Mouse (Mus musculus): Measurements from ENCODE around the gene 9130019O22Rik. TPM values are rescaled to one million over a fixed set of nuclear protein-coding genes. Genes with fewer than 3 reads are reported as not detected.
A peak's percentile ranks its signal among the peaks of the same experiment; 100 is the strongest.
"Not testable (repeated sequence)": the region's sequence is repeated elsewhere in the genome, so short reads cannot be mapped to it uniquely, and the experiment has no call there.

The 9130019O22Rik gene
- polyA plus RNA-seq, 1 experiment from 2014 or later = 5.0 TPM

DNA sequence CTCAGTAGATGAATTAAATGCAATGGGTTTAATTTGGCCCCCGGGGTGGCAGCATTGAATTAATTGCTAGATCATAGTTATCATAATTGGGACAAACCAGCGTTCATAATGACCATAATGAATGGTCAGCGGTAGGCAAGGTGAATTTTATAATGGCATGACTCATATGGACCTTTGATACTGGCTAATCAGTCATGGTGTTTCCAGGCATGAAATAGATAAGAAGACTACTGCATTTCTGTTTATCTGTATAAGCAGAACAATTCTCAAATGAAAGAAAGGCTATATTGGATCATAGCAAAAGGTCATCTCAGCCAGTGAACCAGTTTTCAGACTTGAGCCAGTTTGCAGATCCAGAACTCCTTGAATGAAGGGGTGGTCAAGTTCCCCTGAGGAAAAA, 13.4 kb upstream of the 9130019O22Rik start:
- 68% methylated on average over 3 of the region's 3 CpGs for WGBS
- no peak overlapping the region for H3K4me3 ChIP-seq
- ATAC-seq (ENCODE audit: low read depth) = no peak
- no peak overlapping the region for H3K27ac ChIP-seq (replicated peaks)
- no peak overlapping the region for H3K4me2 ChIP-seq
- no peaks in the 10 kb centered on the region for H3K4me1 ChIP-seq (replicated peaks)
- peaks cover 5% of the 10 kb centered on the region; the same call in 1 of the 2 replicates for H3K27me3 ChIP-seq
- no peaks in the 10 kb centered on the region for H3K36me3 ChIP-seq
- no peaks in the 10 kb centered on the region for H3K9me3 ChIP-seq
- no peak overlapping the region for H3K9ac ChIP-seq

DNA sequence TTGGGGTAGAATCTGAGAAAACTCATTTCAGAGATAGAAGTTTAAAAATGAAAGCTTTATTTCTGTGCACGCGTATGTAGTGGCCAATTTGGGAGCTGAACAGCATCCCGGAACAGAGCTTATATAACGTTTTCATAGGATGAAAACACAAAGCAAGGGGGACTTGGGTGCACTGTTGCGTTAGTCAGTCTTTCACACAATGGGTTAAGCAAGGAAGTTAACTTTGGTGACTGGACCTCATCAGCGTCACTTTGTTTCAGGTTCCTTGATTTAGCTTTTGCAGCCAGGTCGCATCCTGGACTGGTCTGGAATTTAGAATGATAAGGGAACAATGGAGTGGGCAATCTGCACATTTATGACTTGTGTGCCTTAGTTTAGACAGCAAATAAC, 7.0 kb upstream of the 9130019O22Rik start:
- Histone ChIP-seq H3K4me2 (peak overlapping the region; percentile 80), H3K4me1 (replicated peaks) (peaks cover 17% of the 10 kb centered on the region), H3K27me3 (0 out of 2 replicates have a peak, but pooled peaks cover 5% of the 10 kb centered on the region), H3K9ac (peak overlapping the region; percentile 93), H3K9me3 (no peaks in the 10 kb centered on the region), H3K4me3 (peak overlapping the region; percentile 72), H3K36me3 (peaks cover 12% of the 10 kb centered on the region), H3K27ac (replicated peaks) (peak overlapping the region; percentile 92)
- 29% methylated on average over 7 of the region's 7 CpGs for WGBS
- 0 out of 2 replicates have a peak, but pooled peaks have one; percentile 12 for ATAC-seq (ENCODE audit: low read depth)

DNA sequence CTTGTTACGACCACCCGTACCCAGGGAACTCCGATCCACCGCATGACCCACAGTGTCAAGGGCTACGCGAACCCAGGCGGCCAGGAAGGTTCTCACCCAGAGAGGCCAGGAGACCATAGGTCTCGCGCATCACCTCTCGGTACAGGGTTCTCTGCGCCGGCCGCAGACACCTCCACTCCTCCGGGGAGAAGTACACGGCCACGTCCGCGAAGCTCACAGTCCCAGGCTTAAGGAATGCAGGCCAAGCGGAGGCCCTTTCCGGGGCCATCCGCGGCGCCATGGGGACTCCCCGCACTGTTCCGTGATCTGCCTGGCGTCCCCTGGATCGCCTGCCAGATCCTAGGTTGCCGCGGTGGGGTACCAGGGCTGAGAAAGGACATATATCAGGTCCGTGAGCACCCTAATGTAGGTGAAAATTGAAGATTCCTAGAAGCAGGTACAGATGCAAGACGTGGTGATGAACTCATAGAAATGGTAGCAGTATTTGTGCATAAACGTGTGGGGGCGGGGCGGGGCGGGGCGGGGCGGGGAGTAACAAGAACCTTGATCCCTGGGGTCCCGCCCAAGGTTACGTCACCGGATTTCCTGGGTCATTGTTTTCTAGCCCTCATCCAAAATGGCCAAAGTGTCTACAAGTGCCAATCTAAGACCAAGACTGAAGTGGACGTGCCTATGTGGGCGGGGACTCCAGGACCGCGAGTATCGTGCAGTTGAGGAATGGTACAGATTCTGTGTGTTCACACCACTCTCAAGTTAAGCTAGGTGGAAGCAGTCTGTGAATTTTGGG, 6.4 kb upstream of the 9130019O22Rik start, which contains the start of gene E430018J23Rik:
Gene E430018J23Rik, minus strand, starts transcription at position 473 of the 787 bp plus-strand sequence.
- H3K36me3 ChIP-seq = peaks cover 12% of the 10 kb centered on the region
- peaks cover 17% of the 10 kb centered on the region for H3K4me1 ChIP-seq (replicated peaks)
- H3K9ac ChIP-seq = peak within 1 kb of the TSS; percentile 93
- H3K27ac ChIP-seq (replicated peaks) = peak within 1 kb of the TSS; percentile 92
- under 1% methylated on average over 45 of the region's 45 CpGs for WGBS
- peak within 1 kb of the TSS; percentile 80 for H3K4me2 ChIP-seq
- H3K4me3 ChIP-seq = peak within 1 kb of the TSS; percentile 72
- 0 out of 2 replicates have a peak, but pooled peaks cover 5% of the 10 kb centered on the region for H3K27me3 ChIP-seq
- no peaks in the 10 kb centered on the region for H3K9me3 ChIP-seq
- ATAC-seq (ENCODE audit: low read depth) = peak; percentile 92

DNA sequence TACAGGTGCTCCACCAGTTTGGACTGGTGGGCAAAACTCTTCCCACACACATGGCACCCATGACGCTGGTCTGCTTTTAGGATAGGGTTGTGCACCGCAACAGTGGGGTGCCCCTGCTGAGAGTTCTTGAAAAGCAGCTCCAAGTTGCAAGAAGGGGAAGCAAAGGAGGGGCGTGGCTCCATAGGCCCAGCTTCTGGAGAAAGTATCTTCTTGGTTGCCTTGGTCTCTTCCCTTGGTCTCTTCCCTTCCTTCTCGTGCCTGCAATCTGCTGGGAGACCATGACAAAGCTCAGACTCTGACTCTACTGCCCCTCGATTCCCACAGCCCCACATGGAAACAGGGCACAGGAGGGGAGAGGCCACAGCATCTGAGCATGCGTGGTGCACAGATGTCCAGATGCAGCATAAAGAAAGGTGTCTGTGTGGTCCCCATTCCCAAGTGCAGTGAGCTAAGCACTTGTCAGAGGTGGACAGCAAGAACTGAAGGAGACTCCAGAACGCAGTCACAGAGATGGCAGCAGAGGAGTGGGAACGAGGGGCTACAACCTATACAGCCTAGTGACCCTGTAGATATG, 5.4 kb upstream of the 9130019O22Rik start:
- H3K9ac ChIP-seq = peak overlapping the region; percentile 93
- H3K4me3 ChIP-seq = peak overlapping the region; percentile 72
- H3K9me3 ChIP-seq = no peaks in the 10 kb centered on the region
- peaks cover 17% of the 10 kb centered on the region for H3K4me1 ChIP-seq (replicated peaks)
- H3K27ac ChIP-seq (replicated peaks) = no peak overlapping the region
- H3K27me3 ChIP-seq = 0 out of 2 replicates have a peak, but pooled peaks cover 5% of the 10 kb centered on the region
- peak overlapping the region; percentile 80 for H3K4me2 ChIP-seq
- no peak for ATAC-seq (ENCODE audit: low read depth)
- H3K36me3 ChIP-seq = peaks cover 12% of the 10 kb centered on the region
- WGBS = 89% methylated on average over 8 of the region's 8 CpGs

DNA sequence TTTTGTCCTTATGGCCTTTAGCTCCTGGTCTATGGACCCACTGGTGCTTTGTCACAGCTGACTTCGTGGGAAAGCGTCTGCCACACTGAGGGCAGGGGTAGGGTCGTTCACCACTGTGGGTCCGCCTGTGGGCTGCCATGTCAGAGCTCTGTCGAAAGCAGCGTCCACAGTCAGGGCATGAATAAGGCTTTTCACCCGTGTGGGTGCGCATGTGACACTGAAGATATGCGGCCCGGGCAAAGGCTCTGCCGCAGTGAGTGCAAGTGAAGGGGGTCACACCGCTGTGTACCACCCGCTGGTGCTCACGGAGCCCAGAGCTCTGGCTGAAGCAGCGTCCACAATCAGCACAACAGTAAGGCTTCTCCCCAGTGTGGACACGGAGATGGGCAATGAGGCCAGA, 4.6 kb upstream of the 9130019O22Rik start:
- H3K4me1 ChIP-seq (replicated peaks) = peaks cover 17% of the 10 kb centered on the region
- H3K9ac ChIP-seq = no peak overlapping the region
- H3K4me2 ChIP-seq = no peak overlapping the region
- H3K4me3 ChIP-seq = no peak overlapping the region
- H3K9me3 ChIP-seq = no peaks in the 10 kb centered on the region
- H3K27me3 ChIP-seq = 0 out of 2 replicates have a peak, but pooled peaks cover 2% of the 10 kb centered on the region
- ATAC-seq (ENCODE audit: low read depth) = no peak
- H3K27ac ChIP-seq (replicated peaks) = no peak overlapping the region
- H3K36me3 ChIP-seq = peaks cover 12% of the 10 kb centered on the region
- 95% methylated on average over 16 of the region's 16 CpGs for WGBS

DNA sequence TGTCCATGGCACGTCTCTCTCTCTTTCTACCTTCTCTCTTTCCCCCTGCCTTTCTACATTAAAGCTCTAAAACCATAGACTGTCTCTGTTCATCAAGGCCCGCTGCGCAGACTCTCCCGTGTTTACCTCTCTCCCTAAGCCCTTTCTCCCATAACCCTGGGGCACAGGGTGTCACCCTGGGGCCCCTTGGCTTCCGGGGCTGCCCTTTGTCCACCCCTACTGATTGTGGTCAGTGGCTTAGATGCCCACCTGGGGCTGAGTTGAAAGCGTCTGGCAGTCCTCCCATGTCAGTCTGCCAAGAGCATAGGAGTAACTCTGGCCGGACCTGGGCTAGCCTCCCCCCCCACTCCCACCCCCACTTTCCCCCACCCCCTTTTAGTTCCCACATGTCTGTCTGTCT, 3.3 kb upstream of the 9130019O22Rik start:
- H3K4me1 ChIP-seq (replicated peaks) = peaks cover 27% of the 10 kb centered on the region
- H3K9me3 ChIP-seq = no peaks in the 10 kb centered on the region
- H3K27ac ChIP-seq (replicated peaks) = no peak overlapping the region
- no peak for ATAC-seq (ENCODE audit: low read depth)
- no peak overlapping the region for H3K4me2 ChIP-seq
- no peak overlapping the region for H3K9ac ChIP-seq
- H3K36me3 ChIP-seq = peaks cover 14% of the 10 kb centered on the region
- no peaks in the 10 kb centered on the region for H3K27me3 ChIP-seq
- H3K4me3 ChIP-seq = no peak overlapping the region
- 80% methylated on average over 7 of the region's 7 CpGs for WGBS

DNA sequence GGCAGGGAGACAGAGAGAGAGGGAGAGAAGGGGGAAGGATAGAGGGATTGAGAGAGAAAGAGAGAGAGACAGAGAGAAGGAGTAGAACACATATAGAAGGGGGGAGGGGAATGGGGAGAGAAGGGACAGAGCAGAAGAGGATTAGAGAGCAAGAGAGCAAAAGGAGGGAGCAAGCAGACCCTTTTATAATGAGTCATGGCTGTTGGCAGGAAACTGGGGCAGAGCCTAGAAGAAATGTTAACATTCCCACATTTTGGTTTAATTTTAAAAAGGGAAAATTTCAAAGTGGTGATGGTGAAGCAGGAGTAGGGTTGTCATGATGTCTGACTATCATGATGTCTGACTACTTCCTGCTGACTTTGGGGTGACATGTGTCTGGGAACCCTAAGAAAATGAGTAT, 1.2 kb upstream of the 9130019O22Rik start:
- H3K4me3 ChIP-seq; ATAC-seq (ENCODE audit: low read depth); H3K4me2 ChIP-seq; H3K27me3 ChIP-seq; H3K9me3 ChIP-seq; H3K9ac ChIP-seq; H3K27ac ChIP-seq (replicated peaks): not testable (repeated sequence)
- Histone ChIP-seq H3K4me1 (replicated peaks) (peaks cover 21% of the 10 kb centered on the region), H3K36me3 (peaks cover 28% of the 10 kb centered on the region)

DNA sequence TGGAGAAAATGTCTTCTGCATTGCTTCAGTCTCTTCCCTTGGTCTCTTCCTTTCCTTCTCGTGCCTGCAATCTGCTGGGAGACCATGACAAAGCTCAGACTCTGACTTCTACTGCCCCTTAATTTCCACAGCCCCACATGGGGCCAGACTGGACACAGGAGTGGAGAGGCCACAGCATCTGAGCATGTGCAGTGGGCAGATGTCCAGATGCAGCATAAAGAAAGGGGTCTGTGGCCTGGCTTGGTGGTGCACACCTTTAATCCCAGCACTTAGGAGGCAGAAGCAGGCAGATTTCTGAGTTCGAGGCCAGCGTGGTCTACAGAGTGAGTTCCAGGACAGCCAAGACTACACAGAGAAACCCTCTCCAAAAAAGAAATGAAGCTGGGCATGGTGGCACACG, 1.4 kb downstream of the 9130019O22Rik start:
- not testable (repeated sequence) for H3K9me3 ChIP-seq; H3K9ac ChIP-seq; H3K27ac ChIP-seq (replicated peaks); H3K27me3 ChIP-seq; ATAC-seq (ENCODE audit: low read depth); H3K4me2 ChIP-seq; H3K4me1 ChIP-seq (replicated peaks); H3K4me3 ChIP-seq
- peaks cover 25% of the 10 kb centered on the region for H3K36me3 ChIP-seq
- 94% methylated on average over 4 of the region's 4 CpGs for WGBS

DNA sequence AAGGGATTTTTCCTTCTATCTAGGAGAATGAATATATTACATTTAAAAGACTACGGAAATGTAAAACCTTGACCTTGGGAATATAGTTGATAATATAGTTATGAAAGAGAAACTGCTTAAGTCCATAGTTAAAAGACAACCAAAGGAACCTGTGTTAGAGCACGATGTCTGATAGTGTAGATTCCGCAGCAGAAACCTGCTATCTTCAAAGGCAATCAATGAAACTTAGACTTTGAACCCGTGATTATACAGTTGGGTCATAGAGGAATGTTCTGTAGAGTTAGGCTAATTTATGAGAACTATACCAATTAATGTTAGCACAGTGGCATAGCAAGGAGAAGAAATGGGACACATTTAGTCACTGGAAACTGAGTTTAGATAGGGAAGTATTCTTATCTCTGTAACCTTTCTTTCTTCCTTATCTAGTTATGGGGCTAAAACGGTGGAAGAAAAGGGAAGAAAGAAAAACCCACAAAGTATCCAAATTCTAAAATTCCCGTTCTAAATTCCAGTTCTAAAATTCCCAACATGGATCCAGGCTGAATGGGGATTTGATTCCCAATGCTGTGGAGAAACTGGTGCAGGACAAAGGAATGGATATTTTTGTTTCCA, 8.6 kb downstream of the 9130019O22Rik start:
- no peak for ATAC-seq (ENCODE audit: low read depth)
- H3K4me1 ChIP-seq (replicated peaks) = peaks cover 5% of the 10 kb centered on the region

DNA sequence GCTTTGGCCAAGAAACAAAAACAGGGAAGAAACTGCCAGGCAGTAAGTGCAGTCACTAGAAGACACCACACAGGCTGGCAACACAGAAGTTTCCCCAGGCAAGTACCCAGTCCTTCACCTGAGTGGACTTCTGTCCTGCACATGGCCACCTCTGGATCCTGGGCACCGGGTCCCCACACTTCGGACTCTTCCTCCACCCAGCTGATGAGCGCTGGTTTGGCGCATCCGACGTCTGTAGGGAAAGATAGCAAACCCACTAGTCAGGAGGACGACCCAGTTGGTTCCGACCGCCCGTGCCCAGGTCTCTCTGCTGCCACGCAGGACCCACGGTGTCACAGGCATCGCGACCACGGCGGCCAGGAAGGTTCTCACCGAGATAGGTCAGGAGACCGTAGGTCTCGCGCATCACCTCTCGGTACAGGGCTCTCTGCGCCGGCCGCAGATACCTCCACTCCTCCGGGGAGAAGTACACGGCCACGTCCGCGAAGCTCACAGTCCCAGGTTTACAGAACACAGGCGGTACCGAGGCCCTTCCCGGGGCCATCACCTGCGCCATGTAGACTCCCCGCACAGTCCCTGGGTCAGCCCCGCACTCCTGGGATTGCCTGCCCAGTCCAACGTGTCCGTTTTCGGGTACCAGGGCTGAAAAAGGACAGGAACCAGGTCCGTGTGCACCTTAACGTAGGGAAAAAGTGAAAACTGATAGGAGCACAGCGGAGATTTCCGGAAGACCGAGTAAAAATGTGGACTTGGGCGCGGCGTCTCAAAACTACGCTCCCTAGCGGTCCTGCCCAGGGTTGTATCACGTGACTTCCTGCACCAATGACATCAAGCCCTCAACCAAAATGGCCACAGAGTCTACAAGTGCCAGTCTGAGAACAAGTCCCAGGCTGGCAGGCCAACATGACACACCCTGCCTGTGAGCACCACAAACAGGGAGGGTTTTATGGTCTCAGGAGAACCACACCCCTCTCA, 11.4 kb downstream of the 9130019O22Rik start, which contains the start of gene Zfp747:
Gene Zfp747, minus strand, starts transcription at position 780 of the 975 bp plus-strand sequence.
- H3K9me3 ChIP-seq; H3K27me3 ChIP-seq; H3K4me1 ChIP-seq (replicated peaks): not testable (repeated sequence)
- peak; percentile 90 for ATAC-seq (ENCODE audit: low read depth)
- Histone ChIP-seq H3K4me3 (peak within 1 kb of the TSS; percentile 70), H3K9ac (peak within 1 kb of the TSS; percentile 79), H3K36me3 (peaks cover 21% of the 10 kb centered on the region), H3K27ac (replicated peaks) (peak within 1 kb of the TSS; percentile 72), H3K4me2 (peak within 1 kb of the TSS; percentile 73)
- 4% methylated on average over 49 of the region's 49 CpGs for WGBS

More for the DNA sequence above, 8.6 kb downstream of the 9130019O22Rik start:
- Histone ChIP-seq H3K4me2 (no peak overlapping the region), H3K27ac (replicated peaks) (no peak overlapping the region), H3K9ac (no peak overlapping the region), H3K4me3 (no peak overlapping the region), H3K9me3 (no peaks in the 10 kb centered on the region), H3K27me3 (no peaks in the 10 kb centered on the region), H3K36me3 (peaks cover 19% of the 10 kb centered on the region)
- WGBS = 81% methylated on average over 6 of the region's 6 CpGs

DNA sequence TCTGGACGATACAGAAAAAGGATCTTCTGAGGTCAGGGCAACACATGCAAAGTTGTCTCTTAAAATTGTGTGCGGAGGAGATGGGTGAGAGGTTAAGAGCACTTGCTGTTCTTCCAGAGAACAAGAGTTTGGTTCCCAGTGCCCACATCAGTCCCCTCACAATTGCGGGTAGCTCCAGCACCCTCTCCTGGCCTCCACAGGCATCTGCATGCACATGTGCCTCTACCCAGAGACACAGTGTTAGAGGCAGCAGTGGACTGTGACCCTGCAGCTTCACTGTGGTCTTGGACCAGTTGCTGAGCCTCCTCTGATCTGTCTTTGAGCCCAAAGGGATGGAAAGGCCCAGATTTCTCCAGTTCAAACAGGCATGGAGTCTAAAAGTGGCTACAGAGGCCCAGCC, 15.1 kb downstream of the 9130019O22Rik start:
- H3K9me3 ChIP-seq; H3K27me3 ChIP-seq; H3K27ac ChIP-seq (replicated peaks); H3K4me3 ChIP-seq; H3K4me2 ChIP-seq; ATAC-seq (ENCODE audit: low read depth); H3K9ac ChIP-seq; H3K4me1 ChIP-seq (replicated peaks): not testable (repeated sequence)
- 74% methylated on average over 3 of the region's 3 CpGs for WGBS
- H3K36me3 ChIP-seq = peaks cover 21% of the 10 kb centered on the region

Data from neural tube, embryonic 13.5 days (tissue).